Mouse (Mus musculus) ovary, adult 18-20 months (tissue): ENCODE measurements around the gene Sash3.

ENCODE experiments used
- DNase-seq: peaks from one replicate; pipeline ENCODE4 v3.0.0; 2022; ENCODE audit warnings: low spot score, mixed read lengths

Sash3 gene

DNA sequence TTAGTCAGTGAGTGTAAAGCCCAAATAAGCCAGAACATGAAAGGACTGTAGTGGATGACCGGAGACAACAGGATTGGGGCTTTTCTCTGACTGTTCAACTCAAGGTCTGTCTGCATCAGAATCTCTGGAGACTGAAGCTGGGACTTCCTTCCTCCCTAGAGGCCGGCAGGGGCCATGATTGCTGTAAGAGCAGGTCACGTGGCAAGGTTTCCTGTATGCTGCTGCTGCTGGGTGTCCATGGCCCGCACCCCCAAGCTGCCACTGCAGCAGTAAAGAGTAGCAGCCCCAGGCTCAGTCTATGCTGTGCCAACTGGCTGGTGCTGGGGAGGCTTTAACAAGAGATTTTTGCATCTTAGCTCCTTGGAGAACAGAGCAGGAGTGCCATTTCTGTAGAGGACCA, at the start of gene Sash3:
Sash3 (plus strand) TSS at position 175 of the 400 bp plus-strand sequence.
- no peak for DNase-seq

GRCm38 (mm10) chrX:48096580-48096979, 49.7 kb upstream of the Sash3 start:
- no peak for DNase-seq

- DNase-seq, result no peak
Measured at GRCm38 (mm10) chrX:48098470-48099129, 47.6 kb upstream of the Sash3 start.

DNA sequence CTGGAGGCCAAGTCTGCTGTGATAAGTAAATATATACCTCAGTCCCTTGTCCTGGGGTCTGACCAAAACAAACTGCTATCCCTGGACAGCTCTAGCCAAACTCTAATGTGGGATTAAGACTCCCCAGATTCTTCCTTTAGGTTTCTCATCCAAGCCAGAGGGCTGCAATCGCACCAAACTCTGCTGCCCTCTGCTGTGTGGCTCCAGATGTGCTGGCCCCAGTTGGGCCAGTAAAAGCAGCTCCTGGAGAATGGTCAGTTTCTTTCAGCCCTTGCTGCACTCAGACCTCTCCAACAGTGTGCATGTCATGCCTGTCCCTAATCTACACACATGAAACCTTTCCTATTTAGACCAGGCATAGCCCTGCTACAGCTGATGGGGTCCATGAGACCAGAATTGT, 46.4 kb upstream of the Sash3 start:
- DNase-seq, result no peak

DNA sequence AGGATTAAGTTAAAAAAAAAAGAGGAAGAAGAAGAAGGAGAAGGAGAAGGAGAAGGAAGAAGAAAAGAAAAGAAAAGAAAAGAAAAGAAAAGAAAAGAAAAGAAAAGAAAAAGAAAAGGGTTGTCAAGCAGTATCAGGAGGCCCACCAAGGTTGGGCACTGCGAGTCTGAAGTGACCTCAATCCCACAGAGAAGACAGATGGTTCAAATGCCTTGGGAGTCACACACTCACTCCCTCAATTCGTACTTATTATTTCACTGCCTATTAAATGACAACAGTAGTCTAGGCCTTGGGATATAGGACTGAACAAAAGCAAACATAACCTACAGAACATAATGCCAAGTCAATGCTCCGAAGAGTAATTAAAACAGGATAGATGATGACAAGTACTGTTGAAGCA, 43.0 kb upstream of the Sash3 start:
- DNase-seq, result no peak

DNA sequence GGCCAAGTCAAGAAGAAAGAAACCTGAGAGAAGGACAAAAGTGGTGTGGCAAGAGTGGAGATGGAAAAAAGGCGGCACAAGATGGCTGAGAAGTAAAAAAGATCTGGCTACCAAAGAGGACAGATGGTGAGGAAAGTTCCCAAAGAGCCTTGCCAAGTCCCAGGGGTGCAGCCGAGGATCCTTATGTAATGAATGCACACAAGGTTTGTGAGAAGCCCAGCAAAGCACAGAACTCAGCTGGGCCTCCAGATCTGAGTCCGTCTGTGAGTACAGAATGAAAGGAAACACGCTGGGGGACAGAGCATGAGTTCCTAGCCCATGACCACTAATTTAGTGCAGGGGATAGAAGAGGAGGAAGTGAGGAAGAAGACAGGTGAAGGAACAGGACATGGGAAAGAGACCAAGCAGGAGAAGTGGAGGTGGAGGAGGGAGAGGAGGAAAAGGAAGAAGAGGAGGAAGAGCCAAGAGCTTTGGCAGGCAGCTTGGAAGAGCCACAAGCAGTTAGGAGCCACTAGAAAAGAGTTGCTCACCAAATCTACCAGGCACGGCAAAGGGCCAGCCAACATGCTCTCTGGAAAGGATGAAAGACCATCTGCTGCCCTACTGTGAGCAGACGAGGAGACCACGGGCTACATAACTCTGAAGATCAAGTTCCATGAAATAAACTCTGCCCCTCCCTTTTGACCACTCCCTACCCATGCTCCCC, 41.3 kb upstream of the Sash3 start:
- DNase-seq, result no peak

GRCm38 (mm10) chrX:48106226-48106625, 40.0 kb upstream of the Sash3 start:
- DNase-seq, result peak; percentile 31

GRCm38 (mm10) chrX:48108394-48109315, 37.6 kb upstream of the Sash3 start, which contains the start of gene Xpnpep2:
Gene Xpnpep2, plus strand, starts transcription at chrX:48108725.
- no peak for DNase-seq

DNA sequence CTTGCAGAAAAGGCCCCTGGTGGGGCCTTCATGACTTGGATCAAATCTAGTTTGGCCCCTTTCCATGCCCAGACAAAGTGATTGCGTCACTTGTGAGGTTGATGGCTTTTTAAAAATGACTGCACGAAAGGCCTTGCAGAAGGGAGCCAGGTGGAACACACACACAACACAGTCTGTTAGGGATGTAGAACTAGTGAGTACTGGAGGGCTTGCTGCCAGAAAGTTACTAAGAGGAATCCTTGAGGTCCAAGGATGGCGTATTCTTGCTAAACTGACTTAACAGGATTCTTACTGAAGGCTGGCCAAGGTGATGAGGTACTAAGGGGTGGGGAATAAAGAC, 37.0 kb upstream of the Sash3 start:
- no peak for DNase-seq

DNA sequence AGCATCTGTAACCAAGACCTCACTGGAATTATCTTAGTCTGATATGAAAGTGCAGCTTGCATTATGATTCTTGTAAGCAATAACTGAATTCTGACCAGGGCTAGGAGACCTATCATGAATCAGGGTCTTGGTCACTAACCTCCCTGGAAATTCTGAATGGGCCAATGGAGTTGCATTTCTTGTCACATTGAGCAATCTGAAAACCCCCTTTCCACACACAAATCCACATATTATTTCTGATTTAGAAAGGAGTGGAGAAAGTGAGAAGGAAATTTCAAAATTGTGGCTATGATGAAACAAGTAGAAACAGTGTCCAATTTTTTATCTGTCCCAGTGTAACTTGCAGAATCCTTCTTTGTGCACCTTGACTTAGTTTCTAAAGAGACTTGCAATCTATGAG, 26.9 kb upstream of the Sash3 start:
- no peak for DNase-seq

DNA sequence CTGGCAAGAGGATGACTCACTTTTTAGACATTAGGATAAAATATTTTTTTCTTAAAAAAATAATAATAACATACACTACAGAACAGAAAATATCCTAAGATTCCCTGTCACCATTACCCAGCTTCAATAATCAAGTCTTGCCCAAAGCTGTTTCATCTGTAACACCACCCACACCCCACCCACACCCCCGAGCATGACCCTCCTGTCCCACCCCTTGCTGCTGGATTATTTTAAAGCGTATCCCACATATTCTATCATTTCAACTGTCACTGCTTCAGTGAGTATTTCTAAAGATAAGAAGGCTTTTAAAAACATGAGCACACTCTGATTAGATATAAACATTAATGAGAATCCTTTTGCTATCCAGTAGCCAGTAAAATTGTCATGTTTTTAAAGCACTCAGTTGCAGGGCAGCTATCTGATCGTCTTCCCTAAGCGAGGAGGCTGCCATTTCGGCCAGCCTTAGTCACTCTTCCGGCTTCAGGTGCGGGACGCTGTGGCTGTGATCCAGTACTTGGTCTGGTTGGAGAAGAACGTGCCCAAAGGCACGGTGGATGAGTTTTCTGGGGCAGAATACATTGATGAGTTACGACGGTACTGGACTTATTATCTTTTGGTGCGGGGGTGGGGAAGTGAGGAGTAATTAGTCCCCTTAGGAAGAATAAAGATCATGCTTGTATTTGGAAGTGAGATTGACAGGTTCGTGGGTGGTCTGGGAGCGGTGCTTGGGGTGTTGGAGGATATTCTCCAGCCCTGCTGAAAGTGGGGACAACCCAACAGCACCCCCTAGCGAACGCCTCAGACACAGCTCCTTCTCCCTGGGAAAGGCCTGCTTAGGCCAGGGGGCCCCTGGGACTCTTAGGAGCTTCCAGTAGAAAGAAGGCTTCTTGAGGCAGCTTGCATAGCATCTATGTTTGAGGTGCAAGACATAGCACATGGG, 21.8 kb upstream of the Sash3 start:
- DNase-seq, result no peak

DNA sequence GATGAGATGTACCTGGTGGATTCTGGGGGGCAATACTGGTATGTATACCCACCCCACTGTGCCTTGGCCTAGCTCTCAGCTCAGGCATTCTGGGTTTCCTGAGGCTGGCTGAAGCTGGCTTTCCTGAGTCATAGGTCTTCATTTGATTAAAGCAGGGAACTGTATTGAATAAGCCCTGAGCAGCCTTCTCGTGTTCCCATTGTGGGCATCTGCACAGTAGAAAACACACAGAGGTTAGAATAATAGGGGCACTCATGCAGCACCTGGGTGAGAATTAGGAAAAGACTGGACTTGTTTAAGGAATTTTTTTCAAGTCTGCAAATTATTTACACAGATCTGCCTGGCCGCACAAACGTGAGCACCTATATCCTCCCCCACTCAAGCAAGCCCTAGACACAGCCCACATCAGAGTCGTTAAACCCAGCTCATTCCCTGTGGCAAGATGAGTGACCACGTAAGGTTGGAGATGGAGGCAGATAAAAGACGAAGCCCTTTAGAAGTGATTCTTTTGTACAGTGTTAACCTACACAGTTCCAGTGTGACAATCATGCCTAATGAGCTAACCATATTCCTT, 19.2 kb upstream of the Sash3 start:
- DNase-seq, result no peak

DNA sequence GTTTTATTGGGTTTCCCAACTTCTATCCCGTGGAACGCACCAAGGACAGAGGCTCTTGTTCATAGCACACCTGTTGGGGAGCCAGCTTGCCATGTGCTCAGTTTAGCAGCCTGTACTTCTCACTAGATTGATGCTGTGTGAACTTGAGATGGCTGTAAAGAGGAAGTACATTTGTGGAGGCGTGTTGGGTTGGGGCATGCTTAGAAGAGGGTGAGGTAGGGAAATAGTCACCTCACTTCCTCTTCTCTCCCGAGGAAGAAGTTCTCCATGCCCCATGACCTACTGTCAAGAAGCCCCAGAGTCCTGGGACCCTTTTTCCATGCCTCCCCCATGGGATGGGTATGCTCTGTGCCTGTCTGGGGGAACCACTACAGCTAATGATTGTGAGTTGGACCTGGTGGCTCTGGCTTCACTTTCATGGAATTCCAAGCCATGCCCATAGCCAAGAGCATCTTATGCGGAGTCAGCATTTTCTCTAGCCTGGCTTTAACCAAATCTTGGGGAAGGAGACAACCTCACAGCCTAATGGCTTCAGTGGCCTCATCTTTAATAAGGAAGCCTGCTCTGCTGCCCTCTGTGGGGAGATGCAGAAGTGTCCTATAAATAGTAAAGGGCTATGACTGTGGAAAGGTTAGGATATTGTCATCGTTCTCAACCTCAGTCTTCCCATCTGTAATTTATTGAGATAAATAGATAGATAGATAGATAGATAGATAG, 18.6 kb upstream of the Sash3 start:
- no peak for DNase-seq

- no peak for DNase-seq
Measured at GRCm38 (mm10) chrX:48129167-48129566, 17.1 kb upstream of the Sash3 start.

GRCm38 (mm10) chrX:48136935-48137334, 9.3 kb upstream of the Sash3 start:
- DNase-seq, result no peak

DNA sequence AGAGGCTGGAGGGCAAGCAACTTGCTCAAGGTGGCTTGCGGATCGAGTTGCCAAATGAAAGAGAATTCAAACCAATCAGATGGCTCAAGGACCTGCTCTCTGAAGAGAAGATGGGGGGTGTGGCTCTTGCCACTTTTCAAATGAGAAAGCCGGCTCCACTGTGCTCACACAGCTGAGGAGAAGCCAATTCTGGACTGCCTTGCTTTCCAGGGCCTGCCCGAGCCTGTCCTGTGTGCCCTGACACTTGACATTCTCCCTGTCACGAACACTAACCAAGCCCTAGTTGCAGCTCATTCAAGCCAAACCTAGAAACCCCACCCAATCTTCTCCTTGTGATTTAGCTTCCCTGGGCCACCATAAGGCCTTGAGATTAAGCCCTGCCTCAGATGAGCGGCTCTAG, 8.2 kb upstream of the Sash3 start:
- no peak for DNase-seq

DNA sequence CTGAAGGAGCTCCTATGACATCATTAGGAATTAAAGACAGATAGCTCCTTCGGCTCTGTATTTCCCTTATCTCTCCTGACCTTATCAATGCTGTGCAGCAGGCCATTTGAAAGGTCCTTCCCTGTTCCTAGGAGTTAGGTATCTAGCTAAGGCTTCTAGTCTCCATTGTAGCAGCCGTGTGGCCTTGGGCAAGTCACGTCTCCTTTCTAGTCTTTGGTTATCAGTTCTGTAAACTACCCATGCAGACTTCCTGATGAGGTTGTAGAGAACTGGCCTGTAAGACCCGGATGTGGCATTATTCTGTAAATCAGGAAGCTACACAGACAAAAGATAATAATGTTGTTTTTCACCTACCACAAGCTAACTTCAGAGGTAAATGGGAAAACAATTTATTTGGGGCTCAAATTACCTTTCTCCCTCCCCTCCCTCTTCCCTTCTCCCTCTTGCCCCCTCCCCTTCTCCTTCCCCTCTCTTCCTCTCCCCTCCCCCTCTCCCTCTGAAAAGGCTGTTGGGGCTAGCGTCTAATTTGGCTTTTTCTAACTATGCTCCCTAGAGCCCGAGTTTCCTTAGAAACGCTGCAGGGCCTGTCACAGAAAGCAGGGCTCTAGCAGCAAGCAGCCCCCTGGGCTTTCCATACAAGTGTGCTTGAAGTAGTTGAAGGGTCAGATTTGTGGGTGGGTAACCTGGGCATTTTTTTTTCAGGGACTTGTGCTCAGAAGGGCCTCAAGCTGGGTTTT, 7.5 kb upstream of the Sash3 start:
- DNase-seq, result no peak

DNA sequence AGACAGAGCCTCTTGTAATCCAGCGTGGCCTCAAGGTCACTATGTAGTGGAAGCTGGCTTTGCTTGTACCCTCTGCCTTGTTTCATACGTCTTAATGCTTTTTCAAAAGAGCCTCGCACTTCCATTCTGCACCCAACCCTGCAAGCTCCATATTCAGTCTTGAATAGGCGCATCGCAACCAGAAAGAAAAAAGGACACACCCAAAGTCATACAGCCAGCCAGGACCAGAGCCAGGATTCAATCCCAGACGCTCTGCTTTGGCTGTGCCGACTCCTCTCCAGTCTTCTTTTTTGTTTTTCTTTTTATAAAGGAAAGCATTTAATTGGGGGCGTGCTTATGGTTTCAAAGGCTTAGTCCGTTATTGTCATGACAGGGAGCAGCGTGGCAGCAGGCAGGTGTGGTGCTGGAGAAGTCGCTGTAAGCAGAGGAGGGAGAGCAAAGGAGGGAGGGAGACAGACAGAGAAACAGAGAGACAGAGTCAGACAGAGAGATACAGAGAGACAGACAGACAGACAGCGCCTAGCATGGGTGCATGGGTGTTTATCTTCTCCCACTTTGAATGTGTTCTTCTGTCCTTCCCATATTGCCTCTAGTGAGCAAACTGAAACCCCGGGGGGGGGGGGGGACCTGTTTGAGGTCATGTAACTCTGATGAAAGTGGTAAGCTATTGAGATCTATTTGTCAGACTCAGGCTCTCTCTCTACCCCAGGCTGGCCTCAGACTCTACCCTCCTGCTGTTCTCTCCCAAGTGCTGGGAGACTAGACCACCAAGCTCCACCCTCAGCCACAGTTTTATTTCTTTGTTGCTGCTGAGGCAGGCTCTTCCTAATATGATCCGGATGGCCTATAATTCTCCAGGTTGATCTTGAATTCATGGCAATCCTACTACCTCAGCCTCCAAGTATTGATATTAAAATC, 6.6 kb upstream of the Sash3 start:
- no peak for DNase-seq
